In genomic region chr3:133516137-133516536, GRCm38 (mm10) we compare ENCODE assay signal across 12 mouse cellular contexts. TPM values are rescaled to one million over a fixed set of nuclear protein-coding genes. Genes with fewer than 3 reads are reported as not detected.
DNase-seq lines count a peak whose midpoint lies in the region; ATAC-seq and TF ChIP-seq lines count a peak whose summit lies in the region.
"Had no signal": no experiment of that assay in that cellular context is flagged by ENCODE, and none has a peak within 500 bp of the region (broad histone marks: within the 10 kb centered on the region; RNA-seq: fewer than 3 reads in every experiment).

No protein-coding gene starts in this region.

- no peak overlapping the region for H3K4me2 ChIP-seq in kidney, embryonic 15.5 days
- H3K4me2 ChIP-seq in heart, postnatal 0 days (ENCODE audit: low read depth, low read length) = no peak overlapping the region
- H3K4me2 ChIP-seq: embryonic facial prominence, embryonic 15.5 days; liver, embryonic 13.5 days; stomach, embryonic 15.5 days had no signal

- H3K27ac ChIP-seq in kidney, embryonic 15.5 days = no peak overlapping the region
- H3K27ac ChIP-seq in MEL (ENCODE audit: control insufficient read depth, low read depth, low read length) = no peak overlapping the region
- 0 out of 2 replicates have a peak overlapping the region, but pooled peaks have one; percentile 11 for H3K27ac ChIP-seq in heart, postnatal 0 days (ENCODE audit: low read depth)
- H3K27ac ChIP-seq: embryonic facial prominence, embryonic 15.5 days; liver, embryonic 13.5 days; stomach, embryonic 15.5 days had no signal

- no peaks in the 10 kb centered on the region for H3K27me3 ChIP-seq in kidney, embryonic 15.5 days
- H3K27me3 ChIP-seq in MEL (ENCODE audit: control insufficient read depth in 1 of 2, insufficient read depth in 2 of 2, low read length in 2 of 2) = no peaks in the 10 kb centered on the region
- no peaks in the 10 kb centered on the region for H3K27me3 ChIP-seq in heart, postnatal 0 days (ENCODE audit: control insufficient read depth, insufficient read depth, low read length)
- H3K27me3 ChIP-seq: embryonic facial prominence, embryonic 15.5 days; liver, embryonic 13.5 days; stomach, embryonic 15.5 days had no signal

- DNase-seq in kidney, adult 11 months = peak; percentile 39
- peak; percentile 69 for DNase-seq in MEL (ENCODE audit: low read depth, low spot score)
- DNase-seq in cerebellum, adult 9-10 months = peak; percentile 70
- DNase-seq in heart, postnatal 0 days (ENCODE audit: low spot score) = peak; percentile 94
- DNase-seq in frontal cortex, postnatal 14 days (ENCODE audit: low spot score in 2 of 2) = no peak
- no peak for DNase-seq in layer of hippocampus, adult 8-10 months (ENCODE audit: low spot score in 2 of 2)
- DNase-seq: liver, embryonic 13.5 days had no signal

- ATAC-seq in kidney, embryonic 15.5 days (replicated peaks; ENCODE audit: low FRiP score) = no peak
- ATAC-seq in heart, postnatal 0 days (ENCODE audit: insufficient read depth, low read depth) = peak; percentile 86
- peak; percentile 49 for ATAC-seq in megakaryocyte progenitor cell, adult 5-6 weeks (replicated peaks; ENCODE audit: poor library complexity)

- peaks cover 8% of the 10 kb centered on the region; the same call in 1 of the 2 replicates for H3K79me2 ChIP-seq in MEL (ENCODE audit: control insufficient read depth, insufficient read depth, low read length, poor library complexity)

- TF ChIP-seq RAD21 in MEL (IDR thresholded peaks at IDR 0.05; ENCODE audit: low read depth, low read length) = peak; percentile 13

- no peaks in the 10 kb centered on the region for H3K4me1 ChIP-seq in kidney, embryonic 15.5 days
- peaks cover 4 to 15% of the 10 kb centered on the region in 2 experiments for H3K4me1 ChIP-seq in MEL (ENCODE audit: control insufficient read depth in 1 of 2, insufficient read depth in 2 of 2, low read length in 2 of 2)
- peaks cover 22% of the 10 kb centered on the region for H3K4me1 ChIP-seq in heart, postnatal 0 days (ENCODE audit: control insufficient read depth, insufficient read depth)
- H3K4me1 ChIP-seq: liver, embryonic 13.5 days; stomach, embryonic 15.5 days had no signal

- H3K4me3 ChIP-seq in kidney, embryonic 15.5 days (replicated peaks) = no peak overlapping the region
- H3K4me3 ChIP-seq in MEL (ENCODE audit: control insufficient read depth in 1 of 2, insufficient read depth in 1 of 2, low read depth in 2 of 2, low read length in 2 of 2) = no peak overlapping the region
- no peak overlapping the region for H3K4me3 ChIP-seq in heart, postnatal 0 days (ENCODE audit: low read depth, low read length)
- H3K4me3 ChIP-seq: embryonic facial prominence, embryonic 15.5 days; liver, embryonic 13.5 days; stomach, embryonic 15.5 days had no signal

- no peaks in the 10 kb centered on the region for H3K9me3 ChIP-seq in kidney, embryonic 15.5 days (replicated peaks)
- no peaks in the 10 kb centered on the region for H3K9me3 ChIP-seq in MEL (replicated peaks; ENCODE audit: insufficient read depth, low read length)
- no peaks in the 10 kb centered on the region for H3K9me3 ChIP-seq in heart, postnatal 0 days (replicated peaks; ENCODE audit: control insufficient read depth, low read length)
- H3K9me3 ChIP-seq: embryonic facial prominence, embryonic 15.5 days; G1E; liver, embryonic 13.5 days; stomach, embryonic 15.5 days had no signal

- no peak overlapping the region for H3K9ac ChIP-seq in kidney, embryonic 15.5 days
- no peak overlapping the region for H3K9ac ChIP-seq in MEL (ENCODE audit: control insufficient read depth, low read depth, low read length, poor library complexity, severe bottlenecking)
- no peak overlapping the region for H3K9ac ChIP-seq in heart, postnatal 0 days (replicated peaks; ENCODE audit: low read depth, low read length)
- H3K9ac ChIP-seq: embryonic facial prominence, embryonic 15.5 days; liver, embryonic 13.5 days; stomach, embryonic 15.5 days had no signal

- peaks cover 54% of the 10 kb centered on the region for H3K36me3 ChIP-seq in kidney, embryonic 15.5 days
- H3K36me3 ChIP-seq in MEL (ENCODE audit: control insufficient read depth in 1 of 2, insufficient read depth in 2 of 2, low read length in 2 of 2) = peaks cover 3 to 20% of the 10 kb centered on the region in 2 experiments
- H3K36me3 ChIP-seq in heart, postnatal 0 days (replicated peaks; ENCODE audit: control insufficient read depth, insufficient read depth, low read length) = peaks cover 15% of the 10 kb centered on the region

- peak; percentile 30 to 38; a peak in 2 of 4 replicates for TF ChIP-seq EP300 in MEL (IDR thresholded peaks at IDR 0.05; ENCODE audit: low read depth in 1 of 2, low read length in 2 of 2)
- TF ChIP-seq EP300 in heart, postnatal 0 days (IDR thresholded peaks at IDR 0.05; ENCODE audit: low read depth) = no peak

- WGBS in kidney, embryonic 15.5 days = 83% methylated on average over 6 of the region's 6 CpGs
- 7% methylated on average over 6 of the region's 6 CpGs for WGBS in heart, postnatal 0 days

- no peak for TF ChIP-seq CTCF in MEL (IDR thresholded peaks at IDR 0.05 in 2 of 3, conservative IDR thresholded peaks at IDR 0.05 in 1 of 3; ENCODE audit: control insufficient read depth in 1 of 3, insufficient read depth in 1 of 3, low read depth in 2 of 3, low read length in 3 of 3, poor library complexity in 1 of 3, severe bottlenecking in 1 of 3)
- TF ChIP-seq CTCF in heart, postnatal 0 days (IDR thresholded peaks at IDR 0.05; ENCODE audit: low read depth) = peak; percentile 53

- TF ChIP-seq POLR2A in MEL (IDR thresholded peaks at IDR 0.05; ENCODE audit: control insufficient read depth in 1 of 2, insufficient read depth in 1 of 2, low read depth in 1 of 2, low read length in 2 of 2, poor library complexity in 1 of 2) = no peak

TF ChIP-seq in MEL, 35 proteins besides CTCF, POLR2A, EP300 and RAD21:
- 0 out of 2 replicates have a peak, but pooled peaks have one; percentile 24 for TF ChIP-seq MAX (IDR thresholded peaks at IDR 0.05; ENCODE audit: low read length)
- TF ChIP-seq RCOR1 (IDR thresholded peaks at IDR 0.05; ENCODE audit: low read depth, low read length) = peak; percentile 51; the same call in 1 of the 2 replicates
- peak; percentile 52; the same call in 1 of the 2 replicates for TF ChIP-seq SIN3A (IDR thresholded peaks at IDR 0.05; ENCODE audit: low read length)
- no peak for TF ChIP-seq MYC (IDR thresholded peaks at IDR 0.05; ENCODE audit: low read depth, low read length)
- peak; percentile 62 for TF ChIP-seq GATA1 (IDR thresholded peaks at IDR 0.05; ENCODE audit: low read depth, low read length)
- TF ChIP-seq NELFE (IDR thresholded peaks at IDR 0.05; ENCODE audit: low read depth, low read length) = no peak
- no peak for TF ChIP-seq TCF12 (IDR thresholded peaks at IDR 0.05; ENCODE audit: low read depth, low read length)
- TF ChIP-seq MXI1 (IDR thresholded peaks at IDR 0.05; ENCODE audit: low read depth, low read length) = peak; percentile 22; the same call in 1 of the 2 replicates
- TF ChIP-seq E2F4 (IDR thresholded peaks at IDR 0.05; ENCODE audit: borderline replicate concordance, low read depth, low read length) = no peak
- no peak for TF ChIP-seq ZNF384 (IDR thresholded peaks at IDR 0.05; ENCODE audit: low read depth, low read length)
- TF ChIP-seq NRF1 (IDR thresholded peaks at IDR 0.05; ENCODE audit: insufficient read depth, low read depth, low read length, poor library complexity, severe bottlenecking) = no peak
- 0 out of 2 replicates have a peak, but pooled peaks have one; percentile 6 for TF ChIP-seq MYB (IDR thresholded peaks at IDR 0.05; ENCODE audit: low read depth, low read length)
- TF ChIP-seq ETS1 (IDR thresholded peaks at IDR 0.05; ENCODE audit: low read depth, low read length) = peak; percentile 49
- 0 out of 2 replicates have a peak, but pooled peaks have one; percentile 9 for TF ChIP-seq SMC3 (IDR thresholded peaks at IDR 0.05; ENCODE audit: low read depth, low read length)

RNA-seq across cellular contexts. Expression of gene Tet2, which starts 28.8 kb away (rescaled TPM):
- polyA plus RNA-seq in kidney, embryonic 15.5 days (2015; fragmentation: Nextera tagmentation; extraction: Ambion mirVana) = 20.0 and 23.3 TPM in 2 replicates
- total RNA-seq in MEL (2012; rRNA removed) = 6.8 and 9.4 TPM in 2 replicates
- polyA plus RNA-seq in MEL (2012; ENCODE audit: insufficient read depth in 1 of 2, insufficient read length in 2 of 2, low read depth in 1 of 2, low replicate concordance in 2 of 2, missing spikeins in 1 of 2) = 100 to 1,000 TPM in 1 of 2 experiments, 10 to 100 TPM in 1; 10.9 to 101 TPM
- 25.7 and 33.4 TPM in 2 replicates for total RNA-seq in heart, postnatal 0 days (2014; rRNA removed; ENCODE audit: low replicate concordance)
- polyA plus RNA-seq in heart, postnatal 0 days (2015; fragmentation: Nextera tagmentation; extraction: Ambion mirVana) = 9.2 and 10.6 TPM in 2 replicates
- total RNA-seq in megakaryocyte progenitor cell, adult 5-6 weeks (2015) = 52.2 and 65.9 TPM in 2 replicates
- 42.4 and 55.8 TPM in 2 replicates for total RNA-seq in megakaryocyte progenitor cell, adult 5-6 weeks (2017)
- 10 to 100 TPM; 44.9 to 50.5 (median 48.3) TPM for total RNA-seq in layer of hippocampus, adult 8-10 months (2022)

Comparison
In these comparisons a context has a peak if more than half of its experiments do, and no peak if none do; other contexts are left out.
1. DNase-seq: peak in kidney, adult 11 months (single experiment), MEL (single experiment), cerebellum, adult 9-10 months (single experiment) and heart, postnatal 0 days (single experiment); none in frontal cortex, postnatal 14 days (0 of 2) and layer of hippocampus, adult 8-10 months (0 of 2).